Mouse (Mus musculus): ENCODE measurements around the gene Ctnnb1.

Gene Ctnnb1

DNA sequence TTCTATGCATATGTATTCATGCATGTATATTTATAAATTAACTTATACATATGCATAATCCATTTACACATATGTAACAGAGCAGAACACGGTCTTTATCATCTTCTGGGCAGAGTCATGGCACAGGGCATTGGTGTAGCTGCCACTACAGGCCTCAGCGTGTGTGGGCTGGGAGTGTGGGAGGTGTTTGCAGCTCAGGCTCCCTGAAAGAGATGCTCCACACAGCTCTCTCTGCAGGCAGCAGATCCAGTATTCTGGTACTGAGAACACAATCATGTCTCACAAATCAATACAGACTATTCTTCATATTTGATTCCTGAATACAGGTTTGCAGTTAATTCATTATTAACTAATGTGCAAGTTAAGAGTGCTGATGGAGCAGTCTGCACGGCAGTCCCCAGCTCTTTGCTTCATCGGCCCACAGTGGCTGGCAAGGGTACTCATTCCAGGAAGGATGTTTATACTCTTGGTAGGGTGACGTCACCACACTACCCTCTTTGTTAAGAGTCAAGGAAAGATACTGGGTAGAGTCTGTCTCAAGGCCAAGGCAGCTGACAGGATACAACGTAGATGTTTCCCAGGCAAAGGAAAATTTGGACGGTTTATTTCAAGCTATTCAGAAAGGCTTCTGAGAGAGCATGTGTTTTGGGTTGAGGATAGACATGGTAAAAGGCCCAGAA lies 71.8 kb downstream of the Ctnnb1 start:
- no peak for DNase-seq (ENCODE audit: low spot score in 2 of 2)

DNA sequence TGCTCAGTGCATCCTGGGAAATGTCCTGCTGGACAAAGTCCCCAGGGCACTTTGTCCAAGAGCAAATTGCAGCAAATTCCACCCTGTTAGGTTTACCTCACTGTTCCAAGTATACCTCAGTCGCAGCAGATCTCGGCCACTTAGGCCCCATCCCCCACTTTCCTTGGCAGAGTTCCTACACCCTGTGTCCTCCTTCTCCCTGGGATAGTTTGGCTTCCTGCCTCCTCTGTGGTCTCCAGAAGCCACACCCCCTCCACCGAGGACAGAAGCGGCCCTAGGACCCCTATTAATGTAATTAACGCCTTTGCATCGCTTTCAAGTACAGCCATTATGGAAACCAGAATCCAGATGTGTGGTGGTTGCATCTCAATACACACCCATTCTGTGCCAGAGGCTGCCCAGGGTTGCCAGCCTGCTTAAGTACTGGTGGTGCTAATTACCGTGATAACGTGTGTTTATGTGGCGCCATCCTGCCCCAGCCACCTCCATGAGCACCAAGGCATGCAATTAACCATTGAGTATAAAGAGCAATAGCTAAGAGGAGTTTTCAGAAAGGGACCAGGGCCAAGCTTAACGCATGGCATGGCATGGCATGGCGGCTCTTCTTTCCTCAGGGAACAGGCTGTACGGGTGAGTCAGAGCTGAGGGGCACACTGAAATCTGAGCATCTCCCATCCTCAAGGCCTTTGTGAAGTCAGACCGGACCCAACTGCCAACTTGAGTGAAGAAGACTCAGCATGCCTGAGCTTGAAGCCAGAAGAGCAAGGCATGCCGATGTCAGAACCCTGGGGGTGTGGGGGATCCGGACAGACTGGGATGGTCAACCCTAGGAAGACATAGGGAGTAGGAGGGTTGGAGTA lies 72.9 kb downstream of the Ctnnb1 start:
- no peak for DNase-seq (ENCODE audit: low spot score in 2 of 2)

DNA sequence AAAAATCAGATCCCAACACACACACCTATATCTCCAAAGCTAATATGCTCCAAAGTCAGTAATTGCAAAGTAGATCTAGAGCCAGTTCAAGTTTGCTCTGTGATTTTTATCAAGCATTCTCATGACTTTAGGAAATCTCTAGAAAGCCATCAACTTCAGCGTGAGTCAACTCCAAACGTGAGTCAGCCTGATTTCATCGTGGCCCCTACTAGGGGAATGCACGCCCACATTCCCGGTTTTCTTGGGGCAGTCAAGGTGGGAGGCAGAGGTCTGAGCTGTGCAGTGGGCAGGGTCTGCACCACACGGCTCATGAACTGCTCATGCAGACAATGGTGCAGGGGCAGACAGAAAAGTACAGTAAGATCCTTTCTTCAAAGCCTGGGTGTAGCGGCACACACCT lies 76.9 kb downstream of the Ctnnb1 start:
- no peak for DNase-seq (ENCODE audit: low spot score in 2 of 2)
